Mouse (Mus musculus): Measurements from ENCODE around the gene Cfap74.
"Not testable (repeated sequence)": the region's sequence is repeated elsewhere in the genome, so short reads cannot be mapped to it uniquely, and the experiment has no call there.

The Cfap74 gene

GRCm38 (mm10) chr4:155412124-155412523 is 3.1 kb downstream of the Cfap74 start:
- no peak for DNase-seq

GRCm38 (mm10) chr4:155413641-155414335 is 4.8 kb downstream of the Cfap74 start:
- no peak for DNase-seq

GRCm38 (mm10) chr4:155414656-155415235 is 5.8 kb downstream of the Cfap74 start:
- DNase-seq = no peak

GRCm38 (mm10) chr4:155420137-155420536 is 11.1 kb downstream of the Cfap74 start:
- DNase-seq = no peak

- DNase-seq = not testable (repeated sequence)
Observed at GRCm38 (mm10) chr4:155421412-155422370, 12.7 kb downstream of the Cfap74 start.

GRCm38 (mm10) chr4:155423988-155424387 is 15.0 kb downstream of the Cfap74 start:
- no peak for DNase-seq

GRCm38 (mm10) chr4:155426272-155426671 is 17.3 kb downstream of the Cfap74 start:
- DNase-seq = no peak

GRCm38 (mm10) chr4:155428442-155428841 is 19.5 kb downstream of the Cfap74 start:
- no peak for DNase-seq

GRCm38 (mm10) chr4:155429202-155429601 is 20.2 kb downstream of the Cfap74 start:
- DNase-seq = no peak

- DNase-seq = no peak
Observed at GRCm38 (mm10) chr4:155432358-155432757, 23.4 kb downstream of the Cfap74 start.

- peak; percentile 37 for DNase-seq
Observed at GRCm38 (mm10) chr4:155433993-155434392, 25.0 kb downstream of the Cfap74 start.

GRCm38 (mm10) chr4:155442808-155443207 is 33.8 kb downstream of the Cfap74 start:
- DNase-seq = no peak

GRCm38 (mm10) chr4:155451597-155451996 is 42.6 kb downstream of the Cfap74 start:
- DNase-seq = no peak

GRCm38 (mm10) chr4:155458575-155458974 is 49.6 kb downstream of the Cfap74 start:
- no peak for DNase-seq

GRCm38 (mm10) chr4:155463050-155463449 is 54.1 kb downstream of the Cfap74 start:
- DNase-seq = no peak

- DNase-seq = no peak
Observed at GRCm38 (mm10) chr4:155463611-155464010, 54.6 kb downstream of the Cfap74 start.

- no peak for DNase-seq
Observed at GRCm38 (mm10) chr4:155464061-155464460, 55.1 kb downstream of the Cfap74 start.

GRCm38 (mm10) chr4:155465607-155466006 is 56.6 kb downstream of the Cfap74 start:
- DNase-seq = no peak

GRCm38 (mm10) chr4:155466080-155466479 is 57.1 kb downstream of the Cfap74 start:
- no peak for DNase-seq

- no peak for DNase-seq
Observed at GRCm38 (mm10) chr4:155467237-155468010, 58.4 kb downstream of the Cfap74 start.

GRCm38 (mm10) chr4:155468952-155469351 is 60.0 kb downstream of the Cfap74 start, which contains the start of gene Tmem52:
TSS of gene Tmem52 (plus strand) at chr4:155469114.
- DNase-seq = peak; percentile 70

GRCm38 (mm10) chr4:155469590-155470262 is 60.7 kb downstream of the Cfap74 start:
- peak; percentile 59 for DNase-seq

All from kidney, postnatal 14 days (tissue).